Mouse (Mus musculus) liver, embryonic 14.5 days (tissue): ENCODE results near the gene Ass1.

ENCODE experiments used
- CTCF ChIP-seq: IDR thresholded peaks from 2 replicates; pipeline ENCODE4 v1.5.1; 2016; ENCODE audit warnings: antibody characterized with exemption, low read depth, control low read depth
- EP300 ChIP-seq: IDR thresholded peaks from 2 replicates; pipeline ENCODE4 v1.6.1; 2016; ENCODE audit warnings: antibody characterized with exemption, low read depth

- TF ChIP-seq CTCF: peak; percentile 87
- TF ChIP-seq EP300: no peak
These were observed 2.5 kb downstream of the Ass1 start for GRCm38 (mm10) chr2:31472406-31473065.
